Mouse (Mus musculus) kidney, adult 9 months (tissue): ENCODE measurements around the gene Ctrc.

Experiments used
- DNase-seq: peaks from one replicate; pipeline ENCODE4 v3.0.0; 2022

Gene Ctrc

GRCm38 (mm10) chr4:141866933-141867490 is 20.9 kb upstream of the Ctrc start:
- peak; percentile 42 for DNase-seq

- DNase-seq: peak; percentile 49
Measured at GRCm38 (mm10) chr4:141865600-141865999, 19.4 kb upstream of the Ctrc start.

- no peak for DNase-seq
Measured at GRCm38 (mm10) chr4:141865006-141865405, 18.8 kb upstream of the Ctrc start.

- DNase-seq: no peak
Measured at GRCm38 (mm10) chr4:141864506-141864905, 18.3 kb upstream of the Ctrc start.

- no peak for DNase-seq
Measured at GRCm38 (mm10) chr4:141863726-141864280, 17.6 kb upstream of the Ctrc start.

- no peak for DNase-seq
Measured at GRCm38 (mm10) chr4:141862867-141863266, 16.7 kb upstream of the Ctrc start.

GRCm38 (mm10) chr4:141861591-141862295 is 15.6 kb upstream of the Ctrc start:
- DNase-seq: no peak

- DNase-seq: no peak
Measured at GRCm38 (mm10) chr4:141860246-141860841, 14.2 kb upstream of the Ctrc start.

- no peak for DNase-seq
Measured at GRCm38 (mm10) chr4:141859351-141859750, 13.2 kb upstream of the Ctrc start.

GRCm38 (mm10) chr4:141858501-141858900 is 12.3 kb upstream of the Ctrc start:
- no peak for DNase-seq

- DNase-seq: peak; percentile 86
Measured at GRCm38 (mm10) chr4:141857422-141857930, 11.3 kb upstream of the Ctrc start.

GRCm38 (mm10) chr4:141853437-141853836 is 7.3 kb upstream of the Ctrc start:
- no peak for DNase-seq

- no peak for DNase-seq
Measured at GRCm38 (mm10) chr4:141834536-141835095, 11.5 kb downstream of the Ctrc start.

GRCm38 (mm10) chr4:141833911-141834310 is 12.2 kb downstream of the Ctrc start:
- no peak for DNase-seq

GRCm38 (mm10) chr4:141831361-141831760 is 14.8 kb downstream of the Ctrc start:
- no peak for DNase-seq

- no peak for DNase-seq
Measured at GRCm38 (mm10) chr4:141830381-141830780, 15.8 kb downstream of the Ctrc start.

- DNase-seq: no peak
Measured at GRCm38 (mm10) chr4:141828177-141828576, 18.0 kb downstream of the Ctrc start.

GRCm38 (mm10) chr4:141827401-141827800 is 18.8 kb downstream of the Ctrc start:
- DNase-seq: no peak

GRCm38 (mm10) chr4:141826060-141826459 is 20.1 kb downstream of the Ctrc start, which contains the start of gene Cela2a:
Cela2a (minus strand) TSS chr4:141826160.
- no peak for DNase-seq

- DNase-seq: no peak
Measured at GRCm38 (mm10) chr4:141822979-141823378, 23.2 kb downstream of the Ctrc start.

- DNase-seq: peak; percentile 21
Measured at GRCm38 (mm10) chr4:141822089-141822488, 24.1 kb downstream of the Ctrc start.

GRCm38 (mm10) chr4:141821178-141821577 is 25.0 kb downstream of the Ctrc start:
- DNase-seq: no peak

- DNase-seq: no peak
Measured at GRCm38 (mm10) chr4:141819316-141819715, 26.8 kb downstream of the Ctrc start.
